Mouse (Mus musculus): ENCODE data around the gene Copa.

Gene Copa

GRCm38 (mm10) chr1:172082101-172082898 lies at the start of gene Copa, which contains the start of gene Ncstn:
Gene Copa (plus strand): TSS chr1:172082529.
Gene Ncstn (minus strand): TSS chr1:172082795.
- DNase-seq (ENCODE audit: low spot score) = peak; percentile 88

GRCm38 (mm10) chr1:172046410-172046809 lies 35.9 kb upstream of the Copa start:
- no peak for DNase-seq (ENCODE audit: low spot score)

- DNase-seq (ENCODE audit: low spot score) = no peak
Measured at GRCm38 (mm10) chr1:172046938-172047337, 35.4 kb upstream of the Copa start.

- DNase-seq (ENCODE audit: low spot score) = no peak
Measured at GRCm38 (mm10) chr1:172048241-172048734, 34.0 kb upstream of the Copa start.

GRCm38 (mm10) chr1:172049131-172049782 lies 33.1 kb upstream of the Copa start:
- no peak for DNase-seq (ENCODE audit: low spot score)

GRCm38 (mm10) chr1:172052766-172053279 lies 29.5 kb upstream of the Copa start:
- no peak for DNase-seq (ENCODE audit: low spot score)

- no peak for DNase-seq (ENCODE audit: low spot score)
Measured at GRCm38 (mm10) chr1:172053541-172054440, 28.5 kb upstream of the Copa start.

GRCm38 (mm10) chr1:172056251-172056650 lies 26.1 kb upstream of the Copa start:
- no peak for DNase-seq (ENCODE audit: low spot score)

GRCm38 (mm10) chr1:172057491-172057921 lies 24.8 kb upstream of the Copa start, which contains the start of gene Nhlh1:
Gene Nhlh1 (minus strand): TSS chr1:172057573.
- DNase-seq (ENCODE audit: low spot score) = no peak

GRCm38 (mm10) chr1:172058321-172058720 lies 24.0 kb upstream of the Copa start:
- DNase-seq (ENCODE audit: low spot score) = no peak

- no peak for DNase-seq (ENCODE audit: low spot score)
Measured at GRCm38 (mm10) chr1:172058874-172059273, 23.5 kb upstream of the Copa start.

- no peak for DNase-seq (ENCODE audit: low spot score)
Measured at GRCm38 (mm10) chr1:172060659-172061058, 21.7 kb upstream of the Copa start.

- no peak for DNase-seq (ENCODE audit: low spot score)
Measured at GRCm38 (mm10) chr1:172061217-172061616, 21.1 kb upstream of the Copa start.

- DNase-seq (ENCODE audit: low spot score) = no peak
Measured at GRCm38 (mm10) chr1:172062101-172062500, 20.2 kb upstream of the Copa start.

GRCm38 (mm10) chr1:172063291-172064023 lies 18.9 kb upstream of the Copa start:
- DNase-seq (ENCODE audit: low spot score) = no peak

GRCm38 (mm10) chr1:172064613-172065141 lies 17.7 kb upstream of the Copa start:
- no peak for DNase-seq (ENCODE audit: low spot score)

- no peak for DNase-seq (ENCODE audit: low spot score)
Measured at GRCm38 (mm10) chr1:172070227-172070626, 12.1 kb upstream of the Copa start.

- DNase-seq (ENCODE audit: low spot score) = no peak
Measured at GRCm38 (mm10) chr1:172071556-172071955, 10.8 kb upstream of the Copa start.

- DNase-seq (ENCODE audit: low spot score) = no peak
Measured at GRCm38 (mm10) chr1:172072604-172073003, 9.7 kb upstream of the Copa start.

- peak; percentile 17 for DNase-seq (ENCODE audit: low spot score)
Measured at GRCm38 (mm10) chr1:172077981-172078380, 4.3 kb upstream of the Copa start.
